Mouse (Mus musculus): ENCODE results near the gene Smim15. TPM values are rescaled to one million over a fixed set of nuclear protein-coding genes. Genes with fewer than 3 reads are reported as not detected.

Smim15 gene
- polyA plus RNA-seq, 1 experiment from 2014 or later: 84.7 TPM

- H3K4me1 ChIP-seq (ENCODE audit: insufficient read depth, low read length): peaks cover 28% of the 10 kb centered on the region
- H3K9me3 ChIP-seq (ENCODE audit: low read length): no peaks in the 10 kb centered on the region
- H3K27me3 ChIP-seq (ENCODE audit: insufficient read depth, low read length): no peaks in the 10 kb centered on the region
- no peaks in the 10 kb centered on the region for H3K36me3 ChIP-seq (ENCODE audit: insufficient read depth, low read length)
- H3K4me3 ChIP-seq (ENCODE audit: low read length): no peak overlapping the region
- H3K27ac ChIP-seq (ENCODE audit: low read length): peak overlapping the region; percentile 35; the same call in 1 of the 2 replicates
- no peak for ATAC-seq (ENCODE audit: low FRiP score, low TSS enrichment)
- H3K4me2 ChIP-seq (replicated peaks; ENCODE audit: low read depth, low read length): no peak overlapping the region
- WGBS: 51% methylated on average over 6 of the region's 6 CpGs
- H3K9ac ChIP-seq (replicated peaks; ENCODE audit: low read length): no peak overlapping the region
Measured at GRCm38 (mm10) chr13:108039375-108039774, 4.9 kb upstream of the Smim15 start.

GRCm38 (mm10) chr13:108039902-108040301 lies 4.3 kb upstream of the Smim15 start:
- Histone ChIP-seq H3K4me2 (replicated peaks; ENCODE audit: low read depth, low read length) (no peak overlapping the region), H3K27me3 (ENCODE audit: insufficient read depth, low read length) (no peaks in the 10 kb centered on the region), H3K27ac (ENCODE audit: low read length) (peak overlapping the region; percentile 35; the same call in 1 of the 2 replicates), H3K4me3 (ENCODE audit: low read length) (no peak overlapping the region), H3K4me1 (ENCODE audit: insufficient read depth, low read length) (peaks cover 28% of the 10 kb centered on the region), H3K36me3 (ENCODE audit: insufficient read depth, low read length) (no peaks in the 10 kb centered on the region), H3K9me3 (ENCODE audit: low read length) (no peaks in the 10 kb centered on the region), H3K9ac (replicated peaks; ENCODE audit: low read length) (no peak overlapping the region)
- ATAC-seq (ENCODE audit: low FRiP score, low TSS enrichment): no peak
- 70% methylated on average over 9 of the region's 9 CpGs for WGBS

GRCm38 (mm10) chr13:108040451-108040850 lies 3.8 kb upstream of the Smim15 start:
- Histone ChIP-seq H3K27me3 (ENCODE audit: insufficient read depth, low read length) (no peaks in the 10 kb centered on the region), H3K4me3 (ENCODE audit: low read length) (no peak overlapping the region), H3K9ac (replicated peaks; ENCODE audit: low read length) (no peak overlapping the region), H3K36me3 (ENCODE audit: insufficient read depth, low read length) (no peaks in the 10 kb centered on the region), H3K4me2 (replicated peaks; ENCODE audit: low read depth, low read length) (no peak overlapping the region), H3K4me1 (ENCODE audit: insufficient read depth, low read length) (peaks cover 31% of the 10 kb centered on the region), H3K9me3 (ENCODE audit: low read length) (no peaks in the 10 kb centered on the region), H3K27ac (ENCODE audit: low read length) (no peak overlapping the region)
- no peak for ATAC-seq (ENCODE audit: low FRiP score, low TSS enrichment)
- 77% methylated on average over 3 of the region's 3 CpGs for WGBS

- H3K27ac ChIP-seq (ENCODE audit: low read length): no peak overlapping the region
- no peak for ATAC-seq (ENCODE audit: low FRiP score, low TSS enrichment)
- peak overlapping the region; percentile 28; the same call in 1 of the 2 replicates for H3K4me2 ChIP-seq (replicated peaks; ENCODE audit: low read depth, low read length)
Measured at GRCm38 (mm10) chr13:108041358-108041757, 2.9 kb upstream of the Smim15 start.

GRCm38 (mm10) chr13:108043431-108044221 lies 620 bp upstream of the Smim15 start:
- peaks cover 11% of the 10 kb centered on the region for H3K36me3 ChIP-seq (ENCODE audit: insufficient read depth, low read length)
- H3K4me1 ChIP-seq (ENCODE audit: insufficient read depth, low read length): peaks cover 39% of the 10 kb centered on the region
- peak overlapping the region; percentile 52 for H3K4me2 ChIP-seq (replicated peaks; ENCODE audit: low read depth, low read length)

More at GRCm38 (mm10) chr13:108041358-108041757, 2.9 kb upstream of the Smim15 start:
- no peak overlapping the region for H3K4me3 ChIP-seq (ENCODE audit: low read length)
- no peak overlapping the region for H3K9ac ChIP-seq (replicated peaks; ENCODE audit: low read length)
- 3% methylated on average over 7 of the region's 7 CpGs for WGBS
- peaks cover 37% of the 10 kb centered on the region for H3K4me1 ChIP-seq (ENCODE audit: insufficient read depth, low read length)
- H3K27me3 ChIP-seq (ENCODE audit: insufficient read depth, low read length): no peaks in the 10 kb centered on the region
- no peaks in the 10 kb centered on the region for H3K36me3 ChIP-seq (ENCODE audit: insufficient read depth, low read length)
- no peaks in the 10 kb centered on the region for H3K9me3 ChIP-seq (ENCODE audit: low read length)

GRCm38 (mm10) chr13:108045646-108046045 lies 1.4 kb downstream of the Smim15 start:
- Histone ChIP-seq H3K9me3 (ENCODE audit: low read length) (no peaks in the 10 kb centered on the region), H3K27me3 (ENCODE audit: insufficient read depth, low read length) (no peaks in the 10 kb centered on the region), H3K4me2 (replicated peaks; ENCODE audit: low read depth, low read length) (peak overlapping the region; percentile 42), H3K4me3 (ENCODE audit: low read length) (peak overlapping the region; percentile 15; the same call in 1 of the 2 replicates), H3K36me3 (ENCODE audit: insufficient read depth, low read length) (peaks cover 11% of the 10 kb centered on the region), H3K4me1 (ENCODE audit: insufficient read depth, low read length) (peaks cover 33% of the 10 kb centered on the region), H3K27ac (ENCODE audit: low read length) (no peak overlapping the region), H3K9ac (replicated peaks; ENCODE audit: low read length) (no peak overlapping the region; the same call in 1 of the 2 replicates)
- 85% methylated on average over 3 of the region's 3 CpGs for WGBS
- no peak for ATAC-seq (ENCODE audit: low FRiP score, low TSS enrichment)

More at GRCm38 (mm10) chr13:108043431-108044221, 620 bp upstream of the Smim15 start:
- peak overlapping the region; percentile 79 for H3K9ac ChIP-seq (replicated peaks; ENCODE audit: low read length)
- H3K4me3 ChIP-seq (ENCODE audit: low read length): peak overlapping the region; percentile 62
- peak overlapping the region; percentile 99 for H3K27ac ChIP-seq (ENCODE audit: low read length)
- H3K27me3 ChIP-seq (ENCODE audit: insufficient read depth, low read length): no peaks in the 10 kb centered on the region
- WGBS: 2% methylated on average over 23 of the region's 23 CpGs
- ATAC-seq (ENCODE audit: low FRiP score, low TSS enrichment): peak; percentile 63
- H3K9me3 ChIP-seq (ENCODE audit: low read length): no peaks in the 10 kb centered on the region

- Histone ChIP-seq H3K27me3 (ENCODE audit: insufficient read depth, low read length) (no peaks in the 10 kb centered on the region), H3K9ac (replicated peaks; ENCODE audit: low read length) (no peak overlapping the region; the same call in 1 of the 2 replicates), H3K4me3 (ENCODE audit: low read length) (0 out of 2 replicates have a peak overlapping the region, but pooled peaks have one; percentile 15), H3K27ac (ENCODE audit: low read length) (no peak overlapping the region), H3K36me3 (ENCODE audit: insufficient read depth, low read length) (peaks cover 11% of the 10 kb centered on the region), H3K9me3 (ENCODE audit: low read length) (no peaks in the 10 kb centered on the region), H3K4me1 (ENCODE audit: insufficient read depth, low read length) (peaks cover 29% of the 10 kb centered on the region), H3K4me2 (replicated peaks; ENCODE audit: low read depth, low read length) (peak overlapping the region; percentile 42; the same call in 1 of the 2 replicates)
- WGBS: 95% methylated on average over 3 of the region's 3 CpGs
- ATAC-seq (ENCODE audit: low FRiP score, low TSS enrichment): no peak
Measured at GRCm38 (mm10) chr13:108046071-108046470, 1.8 kb downstream of the Smim15 start.

GRCm38 (mm10) chr13:108046891-108047290 lies 2.6 kb downstream of the Smim15 start:
- H3K4me3 ChIP-seq (ENCODE audit: low read length): no peak overlapping the region
- peaks cover 11% of the 10 kb centered on the region for H3K36me3 ChIP-seq (ENCODE audit: insufficient read depth, low read length)
- peaks cover 23% of the 10 kb centered on the region for H3K4me1 ChIP-seq (ENCODE audit: insufficient read depth, low read length)
- H3K27ac ChIP-seq (ENCODE audit: low read length): no peak overlapping the region
- no peaks in the 10 kb centered on the region for H3K9me3 ChIP-seq (ENCODE audit: low read length)
- WGBS: 51% methylated on average over 6 of the region's 6 CpGs
- H3K27me3 ChIP-seq (ENCODE audit: insufficient read depth, low read length): no peaks in the 10 kb centered on the region
- no peak overlapping the region for H3K4me2 ChIP-seq (replicated peaks; ENCODE audit: low read depth, low read length)
- H3K9ac ChIP-seq (replicated peaks; ENCODE audit: low read length): no peak overlapping the region
- no peak for ATAC-seq (ENCODE audit: low FRiP score, low TSS enrichment)

- Histone ChIP-seq H3K4me3 (ENCODE audit: low read length) (no peak overlapping the region), H3K27me3 (ENCODE audit: insufficient read depth, low read length) (no peaks in the 10 kb centered on the region), H3K27ac (ENCODE audit: low read length) (no peak overlapping the region), H3K36me3 (ENCODE audit: insufficient read depth, low read length) (peaks cover 11% of the 10 kb centered on the region), H3K4me2 (replicated peaks; ENCODE audit: low read depth, low read length) (no peak overlapping the region), H3K9me3 (ENCODE audit: low read length) (no peaks in the 10 kb centered on the region), H3K4me1 (ENCODE audit: insufficient read depth, low read length) (peaks cover 20% of the 10 kb centered on the region), H3K9ac (replicated peaks; ENCODE audit: low read length) (no peak overlapping the region)
- 87% methylated on average over 6 of the region's 6 CpGs for WGBS
- ATAC-seq (ENCODE audit: low FRiP score, low TSS enrichment): no peak
Measured at GRCm38 (mm10) chr13:108047364-108047763, 3.1 kb downstream of the Smim15 start.

- peak overlapping the region; percentile 13; the same call in 1 of the 2 replicates for H3K9ac ChIP-seq (replicated peaks; ENCODE audit: low read length)
- no peak overlapping the region for H3K4me2 ChIP-seq (replicated peaks; ENCODE audit: low read depth, low read length)
- H3K27me3 ChIP-seq (ENCODE audit: insufficient read depth, low read length): no peaks in the 10 kb centered on the region
- H3K9me3 ChIP-seq (ENCODE audit: low read length): no peaks in the 10 kb centered on the region
- peak overlapping the region; percentile 80 for H3K27ac ChIP-seq (ENCODE audit: low read length)
- no peak overlapping the region for H3K4me3 ChIP-seq (ENCODE audit: low read length)
- H3K36me3 ChIP-seq (ENCODE audit: insufficient read depth, low read length): no peaks in the 10 kb centered on the region
- 15% methylated on average over 3 of the region's 3 CpGs for WGBS
- H3K4me1 ChIP-seq (ENCODE audit: insufficient read depth, low read length): peaks cover 21% of the 10 kb centered on the region
- ATAC-seq (ENCODE audit: low FRiP score, low TSS enrichment): peak; percentile 89
Measured at GRCm38 (mm10) chr13:108056896-108057295, 12.7 kb downstream of the Smim15 start.
